Mouse (Mus musculus): ENCODE data around the gene Map1b.

Gene Map1b

DNA sequence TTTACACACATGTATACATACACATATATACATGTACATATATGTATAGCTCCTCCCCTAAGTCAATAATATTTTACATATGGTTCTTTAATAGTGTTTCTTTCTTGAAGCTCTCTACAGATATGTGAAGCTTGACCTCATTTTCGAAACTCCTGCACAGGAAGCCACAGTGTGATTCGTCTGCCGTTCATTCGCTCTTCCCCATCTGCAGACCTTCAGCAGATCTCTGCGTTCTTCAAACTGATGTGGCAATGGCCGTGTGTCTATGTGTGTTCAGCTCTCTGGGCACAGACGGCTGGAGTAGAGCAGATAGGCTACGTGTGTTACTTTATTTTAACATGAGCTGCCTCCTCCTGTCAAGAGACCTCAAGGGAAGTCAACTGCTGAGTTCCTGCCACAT, 9.2 kb upstream of the Map1b start:
- no peak for DNase-seq

DNA sequence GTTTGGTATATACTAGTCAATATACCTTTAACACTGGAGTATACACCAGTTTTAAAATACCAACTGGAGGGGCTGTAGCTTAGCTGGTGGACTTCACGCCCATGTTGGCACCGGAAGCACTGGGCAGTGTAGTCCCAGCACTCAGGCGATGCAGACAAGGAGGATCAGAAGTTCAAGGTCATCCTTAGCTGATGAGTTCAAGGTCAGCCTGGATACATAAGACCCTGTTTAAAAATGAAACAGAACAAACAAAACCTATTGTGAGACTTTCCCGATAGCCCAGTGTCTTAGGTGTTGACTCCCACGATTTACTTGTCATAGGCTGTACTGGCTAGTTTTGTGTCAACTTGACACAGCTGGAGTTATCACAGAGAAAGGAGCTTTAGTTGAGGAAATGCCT, 1.5 kb upstream of the Map1b start:
- no peak for DNase-seq

- no peak for DNase-seq
Measured at GRCm38 (mm10) chr13:99515736-99516447, 448 bp downstream of the Map1b start.

DNA sequence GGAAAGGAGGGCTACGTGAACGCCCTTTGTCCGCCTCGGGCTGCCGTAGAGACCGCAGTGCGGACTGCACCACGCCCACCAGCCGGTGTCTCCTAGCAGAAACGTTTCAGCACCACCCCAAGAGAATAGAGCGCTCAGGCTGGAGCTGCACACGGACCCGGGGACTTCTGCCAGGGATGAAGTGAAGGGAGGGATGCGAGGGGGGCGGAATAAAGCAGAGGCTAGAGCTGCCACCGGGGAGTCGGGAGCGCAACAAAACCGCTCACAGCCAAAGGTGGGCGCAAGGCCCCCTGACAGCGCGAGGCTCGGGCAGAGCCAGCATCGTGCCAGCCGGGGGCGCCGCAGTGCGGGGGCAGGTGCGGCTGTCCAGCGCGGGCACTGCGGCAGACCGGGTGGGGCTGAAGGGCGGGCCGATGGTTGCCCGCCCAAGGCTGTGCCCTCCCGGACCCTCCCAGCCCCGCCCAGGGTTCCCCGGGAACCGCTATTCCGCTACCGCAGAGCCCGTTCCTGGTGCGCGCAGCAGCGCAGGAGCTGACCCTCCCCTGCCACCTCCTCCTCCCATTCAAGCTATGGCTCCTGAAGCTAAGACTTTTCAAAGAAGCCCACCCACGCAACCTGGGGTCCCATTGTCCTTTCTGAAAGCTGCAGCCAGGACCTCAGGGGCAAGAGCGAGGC, 1.3 kb downstream of the Map1b start:
- peak; percentile 17 for DNase-seq

DNA sequence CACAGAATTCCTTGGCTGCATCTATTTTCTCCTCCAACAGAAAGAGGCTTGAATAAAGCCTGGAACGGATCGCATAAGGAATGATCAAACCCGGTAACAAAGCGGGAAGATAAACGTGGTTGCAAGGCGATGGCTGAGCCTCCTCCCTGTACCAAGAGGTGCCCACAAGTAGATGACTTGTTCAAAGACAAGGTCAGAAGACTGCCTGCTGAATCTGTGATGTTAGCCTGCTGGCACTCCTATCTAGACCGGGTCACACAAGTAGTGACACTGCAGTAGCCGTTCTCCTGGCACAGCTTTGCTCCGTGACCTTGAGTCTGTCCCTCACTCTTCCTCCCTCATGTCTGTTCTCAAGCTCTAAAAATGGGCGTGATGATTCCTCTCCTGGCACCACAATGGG, 2.4 kb downstream of the Map1b start:
- DNase-seq = no peak

- no peak for DNase-seq
Measured at GRCm38 (mm10) chr13:99513138-99513537, 3.2 kb downstream of the Map1b start.

DNA sequence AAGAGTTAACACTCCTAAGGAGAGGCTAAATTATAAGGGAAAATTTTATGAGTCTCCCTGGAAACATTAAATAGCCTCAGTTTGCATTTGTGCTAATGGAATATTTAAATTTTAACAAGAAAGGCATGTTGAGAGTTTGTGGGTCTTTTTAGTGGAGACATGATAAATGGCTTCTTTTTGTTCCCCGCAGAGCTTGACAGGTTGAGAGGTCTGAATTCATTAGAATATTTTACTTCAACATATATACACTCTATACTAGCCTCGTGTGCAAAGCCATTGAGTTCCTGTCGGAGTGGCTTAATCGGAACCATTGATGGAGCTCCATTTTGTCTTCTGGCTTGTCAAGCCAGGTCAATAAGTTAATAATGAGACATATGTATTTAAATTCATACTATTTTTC, 6.4 kb downstream of the Map1b start:
- no peak for DNase-seq

DNA sequence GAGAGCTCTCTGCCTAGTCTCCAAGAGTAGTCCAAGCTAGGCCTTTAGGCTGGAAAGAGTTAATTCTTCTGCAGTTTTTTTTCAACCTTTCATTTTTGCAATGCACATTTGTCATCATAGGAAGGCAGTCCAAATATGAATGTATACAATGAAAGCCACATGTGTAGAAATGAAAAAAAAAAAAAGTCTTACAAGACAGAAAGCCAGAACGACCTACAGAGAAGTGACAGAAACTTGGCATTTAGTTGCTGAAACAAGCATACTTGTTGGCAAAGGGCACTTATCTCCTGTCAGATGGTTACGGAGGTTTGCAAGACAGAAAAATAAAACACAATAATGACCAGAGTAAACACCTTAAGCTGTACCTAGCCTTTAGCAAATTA, 9.8 kb downstream of the Map1b start:
- no peak for DNase-seq

DNA sequence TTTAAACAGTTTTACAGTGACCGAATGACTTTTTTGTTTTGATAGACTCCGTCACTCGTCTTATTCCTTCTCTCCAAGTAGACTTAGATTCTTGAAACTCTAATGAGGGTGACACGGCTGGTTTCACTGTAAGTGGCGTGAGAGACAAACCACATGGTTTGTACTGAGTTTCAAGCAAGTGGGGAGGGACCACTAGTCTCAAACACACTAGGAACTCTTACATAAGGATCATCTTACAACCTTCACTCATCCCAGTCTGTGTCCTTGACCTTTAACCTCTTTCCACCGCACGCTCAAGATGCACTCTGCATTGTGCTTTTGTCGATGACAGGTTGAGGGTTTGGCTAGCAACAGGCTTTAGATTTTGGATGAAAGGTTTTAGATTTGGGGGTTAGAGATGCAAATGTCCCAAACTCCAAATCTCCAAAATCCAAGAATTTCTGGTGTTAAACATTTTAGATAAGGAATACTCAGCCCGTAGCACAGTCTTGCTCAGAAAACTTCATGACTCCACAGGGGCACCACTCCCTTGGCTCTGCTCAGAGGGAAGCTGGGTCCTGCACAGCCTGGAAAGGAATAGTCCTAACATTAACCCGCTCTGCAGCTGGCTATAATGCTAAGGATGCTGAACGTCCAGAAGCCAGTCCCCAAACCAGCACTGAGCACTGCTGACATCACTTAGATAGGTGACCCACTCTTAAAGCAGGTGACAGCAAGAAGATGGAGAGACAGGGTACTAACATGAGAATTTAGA, 10.3 kb downstream of the Map1b start:
- DNase-seq = no peak

- DNase-seq = no peak
Measured at GRCm38 (mm10) chr13:99503370-99503979, 12.9 kb downstream of the Map1b start.

DNA sequence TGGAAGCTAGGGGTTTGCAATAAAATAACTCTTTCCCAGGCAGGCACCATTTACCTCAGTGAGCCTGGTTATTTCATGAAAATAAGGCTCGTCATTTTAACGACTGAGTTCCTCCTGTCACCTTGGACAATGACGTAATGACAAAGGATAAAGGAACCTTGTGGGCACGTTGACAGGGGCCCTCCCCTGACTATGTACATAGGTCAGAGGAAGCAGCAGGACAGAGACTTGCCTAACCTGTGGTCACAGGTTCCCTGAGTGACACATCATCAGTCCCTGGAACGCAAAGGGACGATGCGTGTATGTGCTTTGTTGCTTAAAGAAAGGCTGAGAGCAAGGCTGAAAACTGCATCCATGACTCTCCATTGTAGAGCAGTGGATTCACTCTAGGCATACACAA, 13.4 kb downstream of the Map1b start:
- DNase-seq = no peak

DNA sequence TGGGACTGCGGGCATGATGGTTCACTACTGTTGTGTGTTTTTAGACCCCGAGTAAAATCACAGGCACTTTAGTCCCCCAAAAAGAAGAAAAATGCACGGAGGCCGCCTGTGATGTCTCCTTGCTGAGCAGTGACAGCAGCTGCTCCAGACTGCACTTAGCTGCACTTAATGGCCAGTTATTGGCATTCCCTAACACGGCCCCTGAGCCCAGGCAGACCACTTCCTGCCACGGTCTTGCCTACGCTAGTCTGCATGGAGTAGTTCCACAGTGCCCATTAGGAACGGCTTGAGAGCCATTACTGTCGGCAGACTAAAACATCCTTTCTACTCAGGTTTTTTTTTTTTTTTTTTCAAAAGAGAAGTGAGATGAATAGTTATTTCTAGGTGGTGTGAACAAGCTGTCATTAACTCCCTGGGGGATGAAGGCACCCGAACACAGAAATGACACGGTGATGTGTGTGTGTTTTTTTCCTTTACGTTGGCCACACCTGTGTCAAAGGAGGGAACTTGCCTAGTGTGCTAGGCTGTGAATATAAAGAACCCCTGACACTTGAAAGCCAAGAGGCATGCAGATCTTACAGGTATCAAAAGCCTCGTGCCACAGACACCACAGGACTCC, 14.1 kb downstream of the Map1b start:
- DNase-seq = no peak

DNA sequence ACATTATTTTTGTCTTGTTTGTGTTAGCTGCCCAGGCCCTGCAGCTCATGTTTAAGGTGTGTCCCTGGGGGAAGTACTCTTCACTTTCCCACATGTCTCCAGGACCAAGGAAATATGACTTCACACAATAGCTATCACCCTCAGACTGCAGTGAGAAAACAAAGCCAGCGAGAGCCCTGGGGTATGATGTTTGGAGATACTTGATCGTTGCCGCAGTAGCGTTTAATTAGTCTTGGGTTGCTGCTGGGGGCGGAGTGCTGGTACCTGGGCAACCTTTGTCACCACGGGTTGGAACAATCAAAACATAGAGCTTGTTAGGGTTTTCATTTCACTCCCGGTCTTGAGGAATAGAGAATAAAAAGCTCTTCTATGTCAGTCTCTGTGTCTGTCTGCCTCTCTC, 14.9 kb downstream of the Map1b start:
- DNase-seq = no peak

DNA sequence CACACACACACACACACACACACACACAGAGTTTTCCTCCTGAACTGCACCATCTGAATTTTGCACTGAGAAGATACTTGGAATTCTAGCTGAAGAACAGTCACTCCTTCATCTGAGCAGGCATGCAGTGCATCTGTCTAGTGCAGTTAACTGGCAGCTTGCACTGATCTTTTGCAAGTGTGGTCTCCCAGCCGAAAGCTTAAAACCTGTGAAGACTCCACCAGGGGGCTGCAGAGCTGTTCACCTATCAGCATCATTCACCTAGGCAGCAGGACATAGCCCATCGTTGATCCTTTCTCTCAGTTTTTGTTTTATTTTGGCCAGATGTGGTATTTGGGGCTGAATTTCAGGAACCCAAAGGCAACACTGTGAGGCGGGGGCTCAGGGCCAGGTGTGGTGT, 15.7 kb downstream of the Map1b start:
- no peak for DNase-seq

GRCm38 (mm10) chr13:99499764-99500163, 16.6 kb downstream of the Map1b start:
- DNase-seq = no peak

DNA sequence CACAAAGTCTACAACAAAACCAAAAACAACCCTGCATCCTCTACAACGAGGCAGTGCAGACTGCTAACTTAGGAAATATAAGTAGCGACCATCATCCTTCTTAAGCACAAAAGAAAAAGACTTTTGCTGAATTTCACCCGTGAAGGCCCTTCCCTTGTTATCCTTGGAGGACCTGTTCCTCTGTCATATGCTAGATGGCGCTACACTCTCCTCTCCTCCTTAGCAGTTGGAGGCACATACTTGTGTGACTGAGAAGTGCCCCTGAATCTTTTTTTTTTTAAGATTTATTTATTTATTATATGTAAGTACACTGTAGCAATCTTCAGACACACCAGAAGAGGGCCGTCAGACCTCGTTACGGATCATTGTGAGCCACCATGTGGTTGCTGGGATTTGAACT, 20.2 kb downstream of the Map1b start:
- no peak for DNase-seq

DNA sequence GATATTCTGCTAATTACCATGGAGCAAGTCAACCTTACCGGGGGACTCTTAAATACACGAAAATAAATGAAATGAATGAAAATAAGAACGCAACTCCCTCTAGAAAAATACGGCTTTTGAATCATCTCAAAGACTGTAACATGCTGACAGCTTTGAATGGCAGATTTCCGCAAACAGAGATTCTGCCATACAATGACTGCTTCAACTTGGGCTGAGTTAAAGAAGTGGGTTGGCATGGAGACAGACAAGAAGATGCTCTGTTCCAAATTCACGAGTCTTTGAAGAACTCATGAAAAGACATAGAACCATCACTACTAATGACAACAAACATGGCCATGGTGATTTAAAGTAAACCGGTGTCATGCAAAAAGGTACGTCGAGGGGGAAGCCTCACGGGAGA, 21.9 kb downstream of the Map1b start:
- no peak for DNase-seq

GRCm38 (mm10) chr13:99493304-99493904, 22.9 kb downstream of the Map1b start:
- DNase-seq = no peak

DNA sequence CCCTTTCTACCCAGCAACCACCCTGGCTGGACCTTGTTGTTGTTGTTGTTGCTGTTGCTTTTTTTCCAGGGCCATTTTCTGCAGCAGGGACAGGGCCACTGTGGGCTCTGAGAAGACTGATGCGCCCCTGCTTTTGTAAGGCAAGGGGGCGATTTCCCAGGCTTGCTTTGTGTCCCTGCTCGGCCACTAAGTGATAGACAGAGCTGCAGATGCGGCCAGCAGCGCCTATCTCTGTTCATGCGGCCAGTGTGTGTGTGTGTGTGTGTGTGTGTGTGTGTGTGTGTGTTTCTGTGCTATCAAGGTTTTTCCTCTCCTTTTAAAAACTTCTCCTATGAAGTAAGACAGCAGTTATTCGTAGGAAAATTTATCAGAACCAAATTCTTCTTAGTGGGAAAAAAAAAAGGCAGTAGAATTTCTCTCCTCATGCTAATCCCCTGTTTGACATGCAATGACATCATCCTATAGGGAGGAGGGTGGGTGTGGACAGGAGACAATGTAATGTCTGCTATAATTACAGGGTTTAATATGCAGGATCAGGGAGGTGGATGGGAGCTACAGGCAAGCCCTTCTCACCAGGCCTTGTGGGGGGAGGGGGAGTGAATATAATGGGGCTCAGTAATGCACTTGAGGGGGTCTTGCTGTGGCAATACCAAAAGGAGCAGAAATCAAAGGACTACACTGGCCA, 23.6 kb downstream of the Map1b start:
- DNase-seq = no peak

- DNase-seq = no peak
Measured at GRCm38 (mm10) chr13:99489998-99490397, 26.3 kb downstream of the Map1b start.

- no peak for DNase-seq
Measured at GRCm38 (mm10) chr13:99489175-99489574, 27.2 kb downstream of the Map1b start.

DNA sequence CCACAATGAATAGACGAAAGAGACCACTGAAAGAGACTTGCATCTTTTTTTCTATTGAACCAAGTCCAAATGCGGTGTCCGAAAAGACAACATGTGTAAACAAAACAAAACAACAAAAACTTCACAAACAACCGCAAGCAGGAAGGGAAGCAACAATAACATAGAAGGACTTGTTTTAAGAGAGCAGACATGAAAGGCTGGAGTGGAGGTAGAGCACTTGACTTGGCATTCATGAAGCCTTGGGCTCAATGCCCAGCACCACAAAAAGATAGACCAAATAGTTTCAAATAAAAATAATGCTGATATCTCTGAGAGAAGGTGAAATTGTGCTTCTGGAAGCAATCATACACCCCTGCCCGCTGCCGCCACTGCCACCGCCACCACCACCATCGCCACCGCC, 30.5 kb downstream of the Map1b start:
- DNase-seq = no peak

Data from thymus, postnatal 4 days (tissue).